Mouse (Mus musculus) right cerebral cortex, postnatal 36 days (tissue): ENCODE measurements at regions not wholly inside any gene's neighbourhood (a gene's known extent, or its start where the extent isn't known, plus 50 kb on each side); places are given as distances from the start of the nearest gene placed in this dataset.

ENCODE experiments used
- DNase-seq, 2 experiments: peaks; one replicate each; pipeline ENCODE4 v3.0.0; 2022; ENCODE audit warnings: low spot score in 2 of 2, mixed read lengths in 1 of 2

- DNase-seq = no peak
These were observed 78.8 kb upstream of the Pkdcc start for GRCm38 (mm10) chr17:83136267-83136666.

GRCm38 (mm10) chr17:83137720-83138119, 77.4 kb upstream of the Pkdcc start:
- DNase-seq = no peak

- DNase-seq = no peak
These were observed 76.3 kb upstream of the Pkdcc start for GRCm38 (mm10) chr17:83138493-83139417.

GRCm38 (mm10) chr17:83148371-83148929, 66.6 kb upstream of the Pkdcc start:
- DNase-seq = no peak

GRCm38 (mm10) chr17:83149336-83149735, 65.8 kb upstream of the Pkdcc start:
- DNase-seq = no peak

- no peak for DNase-seq
These were observed 60.0 kb upstream of the Pkdcc start for GRCm38 (mm10) chr17:83155106-83155505.

GRCm38 (mm10) chr17:83156682-83157081, 58.4 kb upstream of the Pkdcc start:
- DNase-seq = no peak

- DNase-seq = no peak
These were observed 57.0 kb upstream of the Pkdcc start for GRCm38 (mm10) chr17:83158053-83158452.

- DNase-seq = no peak
These were observed 56.4 kb upstream of the Pkdcc start for GRCm38 (mm10) chr17:83158652-83159051.

- no peak for DNase-seq
These were observed 55.5 kb upstream of the Pkdcc start for GRCm38 (mm10) chr17:83159634-83160033.

- DNase-seq = no peak
These were observed 54.8 kb upstream of the Pkdcc start for GRCm38 (mm10) chr17:83160296-83160695.

GRCm38 (mm10) chr17:83161731-83162130, 53.4 kb upstream of the Pkdcc start:
- DNase-seq = no peak

- DNase-seq = no peak
These were observed 51.0 kb upstream of the Pkdcc start for GRCm38 (mm10) chr17:83163952-83164560.

GRCm38 (mm10) chr17:83164728-83165127, 50.4 kb upstream of the Pkdcc start:
- no peak for DNase-seq

GRCm38 (mm10) chr17:83165140-83165539, 50.0 kb upstream of the Pkdcc start:
- DNase-seq = no peak
